Mouse (Mus musculus): ENCODE results near the gene Btbd9.

GRCm38 (mm10) chr17:30259938-30260337, 316.4 kb downstream of the Btbd9 start:
- TF ChIP-seq KAT2A (conservative IDR thresholded peaks at IDR 0.05; ENCODE audit: low read depth, low read length) = no peak
- TF ChIP-seq EP300 (IDR thresholded peaks at IDR 0.05; ENCODE audit: low read depth in 1 of 2, low read length in 2 of 2) = no peak
- no peak for TF ChIP-seq MAX (IDR thresholded peaks at IDR 0.05; ENCODE audit: low read length)
- no peak for TF ChIP-seq CTCF (IDR thresholded peaks at IDR 0.05 in 2 of 3, conservative IDR thresholded peaks at IDR 0.05 in 1 of 3; ENCODE audit: control insufficient read depth in 1 of 3, insufficient read depth in 1 of 3, low read depth in 2 of 3, low read length in 3 of 3, poor library complexity in 1 of 3, severe bottlenecking in 1 of 3)
- no peak for TF ChIP-seq POLR2A (IDR thresholded peaks at IDR 0.05; ENCODE audit: control insufficient read depth in 1 of 2, insufficient read depth in 1 of 2, low read depth in 1 of 2, low read length in 2 of 2, poor library complexity in 1 of 2)
- no peak for TF ChIP-seq GATA1 (IDR thresholded peaks at IDR 0.05; ENCODE audit: low read depth, low read length)
- TF ChIP-seq MXI1 (IDR thresholded peaks at IDR 0.05; ENCODE audit: low read depth, low read length) = no peak
- no peak for TF ChIP-seq USF1 (IDR thresholded peaks at IDR 0.05; ENCODE audit: low read depth, low read length)
- TF ChIP-seq MYC (IDR thresholded peaks at IDR 0.05; ENCODE audit: low read depth, low read length) = no peak
- TF ChIP-seq RAD21 (IDR thresholded peaks at IDR 0.05; ENCODE audit: low read depth, low read length) = no peak
- TF ChIP-seq UBTF (IDR thresholded peaks at IDR 0.05; ENCODE audit: borderline replicate concordance, insufficient read depth, low read depth, low read length) = no peak
- TF ChIP-seq ETS1 (IDR thresholded peaks at IDR 0.05; ENCODE audit: low read depth, low read length) = no peak
- no peak for TF ChIP-seq POLR2AphosphoS2 (IDR thresholded peaks at IDR 0.05; ENCODE audit: low read length)
- TF ChIP-seq MEF2A (IDR thresholded peaks at IDR 0.05; ENCODE audit: extremely low read depth, insufficient replicate concordance, low read depth, low read length, poor library complexity, severe bottlenecking) = no peak

Measured in MEL (cell line).